Mouse (Mus musculus): ENCODE measurements around the gene Mia2. TPM values are rescaled to one million over a fixed set of nuclear protein-coding genes. Genes with fewer than 3 reads are reported as not detected.

Mia2 gene
- polyA plus RNA-seq, 1 experiment from 2014 or later = 47.8 TPM

DNA sequence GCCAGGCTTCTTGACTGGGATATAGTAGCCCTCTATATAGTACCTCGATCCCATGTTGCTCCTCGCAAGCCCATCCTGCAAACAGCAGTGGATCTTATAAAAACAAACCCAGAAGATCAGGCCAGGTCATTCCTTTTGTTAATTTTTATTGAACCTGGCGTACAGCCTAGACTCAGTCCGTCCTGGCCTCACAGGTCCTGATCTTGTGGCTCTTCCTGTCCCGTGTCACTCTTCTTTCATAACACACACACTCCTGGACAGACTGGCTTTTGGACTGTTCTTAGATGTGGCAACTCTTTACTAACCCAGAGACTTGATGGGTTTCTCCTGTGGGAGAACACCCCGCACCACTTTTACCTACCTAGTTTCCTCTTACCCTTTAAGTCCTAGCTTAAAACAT, 10.3 kb downstream of the Mia2 start:
- no peak overlapping the region for H3K4me2 ChIP-seq
- ATAC-seq (ENCODE audit: low read depth) (peak; percentile 74), DNase-seq (no peak)
- H3K36me3 ChIP-seq = no peaks in the 10 kb centered on the region
- H3K9me3 ChIP-seq (replicated peaks) = no peaks in the 10 kb centered on the region
- no peak overlapping the region; the same call in 1 of the 2 replicates for H3K27ac ChIP-seq
- no peaks in the 10 kb centered on the region for H3K27me3 ChIP-seq
- WGBS (ENCODE audit: insufficient replicate concordance) = 66% methylated on average over 6 of the region's 6 CpGs
- 0 out of 2 replicates have a peak, but pooled peaks cover 5% of the 10 kb centered on the region for H3K4me1 ChIP-seq (replicated peaks)
- H3K9ac ChIP-seq = no peak overlapping the region
- H3K4me3 ChIP-seq (replicated peaks) = no peak overlapping the region

GRCm38 (mm10) chr12:59106491-59106890, 10.9 kb downstream of the Mia2 start:
- no peak for ATAC-seq (ENCODE audit: low read depth)
- H3K4me1 ChIP-seq (replicated peaks) = 0 out of 2 replicates have a peak, but pooled peaks cover 5% of the 10 kb centered on the region
- no peaks in the 10 kb centered on the region for H3K9me3 ChIP-seq (replicated peaks)
- H3K27me3 ChIP-seq = no peaks in the 10 kb centered on the region
- no peak overlapping the region for H3K9ac ChIP-seq
- H3K36me3 ChIP-seq = no peaks in the 10 kb centered on the region
- H3K4me3 ChIP-seq (replicated peaks) = no peak overlapping the region
- 80% methylated on average over 5 of the region's 5 CpGs for WGBS (ENCODE audit: insufficient replicate concordance)
- DNase-seq = no peak
- H3K27ac ChIP-seq = no peak overlapping the region
- H3K4me2 ChIP-seq = no peak overlapping the region

DNA sequence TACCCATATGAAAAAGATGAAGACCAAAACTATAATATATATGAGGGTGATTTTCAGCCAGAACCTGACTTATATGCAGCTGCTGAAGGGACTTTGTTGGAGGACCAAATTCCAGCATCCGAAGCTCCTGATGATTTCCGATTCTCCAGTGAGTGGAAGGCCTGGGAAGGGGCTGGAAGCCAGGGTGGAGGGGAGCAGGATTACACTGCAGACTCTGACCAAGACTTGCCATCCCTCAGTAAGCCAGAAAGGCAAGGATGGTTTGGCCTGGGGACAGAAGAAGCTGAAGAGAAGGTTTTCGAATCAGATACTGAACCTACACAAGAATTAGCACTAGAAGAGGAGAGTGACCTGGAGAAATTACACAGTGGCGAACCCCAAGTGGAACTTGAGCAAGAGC, 12.3 kb downstream of the Mia2 start:
- Histone ChIP-seq H3K9me3 (replicated peaks) (no peaks in the 10 kb centered on the region), H3K4me2 (no peak overlapping the region), H3K27ac (no peak overlapping the region), H3K9ac (no peak overlapping the region), H3K4me1 (replicated peaks) (0 out of 2 replicates have a peak, but pooled peaks cover 5% of the 10 kb centered on the region), H3K4me3 (replicated peaks) (no peak overlapping the region), H3K27me3 (no peaks in the 10 kb centered on the region), H3K36me3 (no peaks in the 10 kb centered on the region)
- WGBS (ENCODE audit: insufficient replicate concordance) = 63% methylated on average over 4 of the region's 4 CpGs
- DNase-seq (no peak), ATAC-seq (ENCODE audit: low read depth) (no peak)

DNA sequence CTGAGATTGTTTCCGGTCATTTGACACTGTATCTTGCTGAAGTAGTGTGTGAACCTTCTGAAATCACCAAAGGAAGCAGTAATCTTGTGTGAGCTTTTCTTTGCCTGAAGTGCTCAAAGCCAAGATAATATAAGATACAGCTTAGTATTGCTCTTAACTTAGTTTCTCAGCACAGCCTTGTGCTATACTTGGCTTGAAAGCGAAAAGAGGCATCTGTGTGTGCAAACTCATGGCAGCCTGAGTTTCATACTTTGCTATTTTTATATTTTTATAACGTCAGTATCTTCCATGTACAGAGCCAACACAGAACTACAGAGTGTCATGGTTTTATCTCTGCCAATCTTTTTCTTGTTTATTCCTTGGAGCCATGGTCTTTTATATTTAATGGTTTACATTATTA, 21.6 kb downstream of the Mia2 start:
- Histone ChIP-seq H3K9ac (no peak overlapping the region), H3K4me1 (replicated peaks) (no peaks in the 10 kb centered on the region), H3K36me3 (no peaks in the 10 kb centered on the region), H3K9me3 (replicated peaks) (no peaks in the 10 kb centered on the region), H3K27ac (no peak overlapping the region), H3K4me3 (replicated peaks) (no peak overlapping the region), H3K4me2 (no peak overlapping the region), H3K27me3 (no peaks in the 10 kb centered on the region)
- ATAC-seq (ENCODE audit: low read depth) (no peak), DNase-seq (no peak)
- WGBS (ENCODE audit: insufficient replicate concordance) = 61% methylated on average over 3 of the region's 3 CpGs

DNA sequence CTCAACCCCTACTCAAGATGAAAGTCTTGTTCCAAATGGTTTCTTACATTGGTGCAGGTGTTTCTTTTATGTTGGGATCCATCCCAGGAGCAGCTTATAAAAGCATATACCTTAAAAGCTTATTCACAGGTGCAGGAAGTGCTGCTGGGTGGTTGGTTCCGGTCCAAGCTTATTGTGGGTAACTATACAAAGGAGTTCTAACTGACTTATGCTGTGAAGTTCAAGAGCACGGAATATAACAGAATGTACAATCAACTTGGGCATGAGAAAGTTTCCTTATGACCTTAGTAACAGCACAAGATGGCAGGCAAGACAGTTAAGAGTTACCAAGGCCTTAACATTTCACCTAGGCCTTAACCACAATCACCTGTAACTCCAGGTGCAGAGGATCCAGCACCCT, 29.8 kb downstream of the Mia2 start:
- DNase-seq (no peak), ATAC-seq (ENCODE audit: low read depth) (no peak)
- H3K27ac ChIP-seq = no peak overlapping the region
- no peaks in the 10 kb centered on the region for H3K9me3 ChIP-seq (replicated peaks)
- H3K27me3 ChIP-seq = no peaks in the 10 kb centered on the region
- no peaks in the 10 kb centered on the region for H3K36me3 ChIP-seq
- no peak overlapping the region for H3K9ac ChIP-seq
- H3K4me1 ChIP-seq (replicated peaks) = peaks cover 15% of the 10 kb centered on the region
- 76% methylated on average over 2 of the region's 2 CpGs for WGBS (ENCODE audit: insufficient replicate concordance)
- H3K4me3 ChIP-seq (replicated peaks) = no peak overlapping the region
- H3K4me2 ChIP-seq = no peak overlapping the region

DNA sequence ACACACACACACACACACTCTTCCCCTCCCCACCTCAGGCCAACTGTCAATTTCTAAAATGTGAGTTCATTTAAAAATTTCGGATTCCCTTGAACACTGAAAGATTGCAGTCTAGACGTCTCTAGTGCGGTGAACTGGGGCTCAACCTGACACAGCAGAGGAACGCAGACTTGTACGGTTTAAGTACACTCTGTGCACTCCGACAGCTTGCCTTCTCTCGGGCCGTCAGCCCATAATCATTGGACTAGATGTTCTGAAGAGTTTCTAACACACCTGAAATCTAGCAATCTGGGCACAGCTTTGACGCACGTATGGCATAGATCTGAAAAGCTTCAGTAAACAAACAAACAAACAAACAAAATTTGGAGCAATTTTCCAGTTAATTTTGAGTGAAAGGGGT, 32.9 kb downstream of the Mia2 start:
- Histone ChIP-seq H3K4me2 (no peak overlapping the region), H3K36me3 (no peaks in the 10 kb centered on the region), H3K27me3 (no peaks in the 10 kb centered on the region), H3K9ac (no peak overlapping the region), H3K27ac (no peak overlapping the region), H3K9me3 (replicated peaks) (no peaks in the 10 kb centered on the region), H3K4me3 (replicated peaks) (no peak overlapping the region), H3K4me1 (replicated peaks) (peaks cover 35% of the 10 kb centered on the region)
- WGBS (ENCODE audit: insufficient replicate concordance) = 79% methylated on average over 10 of the region's 10 CpGs
- DNase-seq (no peak), ATAC-seq (ENCODE audit: low read depth) (no peak)

- Histone ChIP-seq H3K27ac (no peak overlapping the region), H3K27me3 (no peaks in the 10 kb centered on the region), H3K4me3 (replicated peaks) (no peak overlapping the region), H3K9me3 (replicated peaks) (no peaks in the 10 kb centered on the region), H3K4me1 (replicated peaks) (peaks cover 40% of the 10 kb centered on the region), H3K4me2 (0 out of 2 replicates have a peak overlapping the region, but pooled peaks have one; percentile 2), H3K9ac (no peak overlapping the region), H3K36me3 (no peaks in the 10 kb centered on the region)
- DNase-seq = no peak
- WGBS (ENCODE audit: insufficient replicate concordance) = 55% methylated on average over 7 of the region's 7 CpGs
- no peak for ATAC-seq (ENCODE audit: low read depth)
Observed at GRCm38 (mm10) chr12:59129038-59129437, 33.4 kb downstream of the Mia2 start.

- Histone ChIP-seq H3K27ac (peak overlapping the region; percentile 58), H3K27me3 (no peaks in the 10 kb centered on the region), H3K36me3 (no peaks in the 10 kb centered on the region), H3K9me3 (replicated peaks) (no peaks in the 10 kb centered on the region), H3K4me1 (replicated peaks) (peaks cover 45% of the 10 kb centered on the region), H3K4me3 (replicated peaks) (peak overlapping the region; percentile 32), H3K4me2 (peak overlapping the region; percentile 39), H3K9ac (no peak overlapping the region)
- ATAC-seq (ENCODE audit: low read depth) (no peak), DNase-seq (no peak)
- 42% methylated on average over 6 of the region's 6 CpGs for WGBS (ENCODE audit: insufficient replicate concordance)
Observed at GRCm38 (mm10) chr12:59129592-59129991, 34.0 kb downstream of the Mia2 start.

DNA sequence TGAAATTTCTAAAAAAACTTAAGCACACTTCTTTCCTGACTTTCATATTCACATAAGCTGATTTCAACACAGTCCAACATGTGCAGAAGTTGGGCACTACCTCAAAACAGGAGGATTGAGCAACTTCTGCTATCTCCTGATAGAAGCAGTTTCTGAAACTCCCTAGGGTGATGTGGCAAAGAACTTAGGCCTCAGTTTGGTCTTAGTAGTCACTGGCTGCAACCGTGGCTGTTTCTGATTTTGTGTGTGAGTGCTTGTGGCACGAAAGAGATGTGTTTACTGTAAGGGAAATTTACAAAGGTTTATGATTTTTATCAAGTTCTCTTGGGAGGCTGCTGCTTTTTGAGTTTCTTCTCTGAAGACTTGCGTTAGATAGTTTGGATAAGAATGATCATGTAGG, 34.6 kb downstream of the Mia2 start:
- ATAC-seq (ENCODE audit: low read depth) (no peak), DNase-seq (peak; percentile 29)
- 7% methylated on average over 3 of the region's 3 CpGs for WGBS (ENCODE audit: insufficient replicate concordance)

GRCm38 (mm10) chr12:59130651-59131577, 35.3 kb downstream of the Mia2 start:
- H3K27ac ChIP-seq = peak overlapping the region; percentile 90
- peak overlapping the region; percentile 91 for H3K4me3 ChIP-seq (replicated peaks)
- peaks cover 59% of the 10 kb centered on the region for H3K4me1 ChIP-seq (replicated peaks)
- ATAC-seq (ENCODE audit: low read depth) = peak; percentile 88
- peak; percentile 92 for DNase-seq
- H3K27me3 ChIP-seq = no peaks in the 10 kb centered on the region
- no peaks in the 10 kb centered on the region for H3K9me3 ChIP-seq (replicated peaks)
- H3K9ac ChIP-seq = peak overlapping the region; percentile 94
- WGBS (ENCODE audit: insufficient replicate concordance) = under 1% methylated on average over 99 of the region's 100 CpGs
- H3K36me3 ChIP-seq = no peaks in the 10 kb centered on the region
- peak overlapping the region; percentile 99 for H3K4me2 ChIP-seq

More for the DNA sequence above, 34.6 kb downstream of the Mia2 start:
- H3K27me3 ChIP-seq = no peaks in the 10 kb centered on the region
- no peaks in the 10 kb centered on the region for H3K9me3 ChIP-seq (replicated peaks)
- peak overlapping the region; percentile 99 for H3K4me2 ChIP-seq
- H3K4me3 ChIP-seq (replicated peaks) = peak overlapping the region; percentile 91
- peak overlapping the region; percentile 90 for H3K27ac ChIP-seq
- no peaks in the 10 kb centered on the region for H3K36me3 ChIP-seq
- peak overlapping the region; percentile 94 for H3K9ac ChIP-seq
- H3K4me1 ChIP-seq (replicated peaks) = peaks cover 52% of the 10 kb centered on the region

DNA sequence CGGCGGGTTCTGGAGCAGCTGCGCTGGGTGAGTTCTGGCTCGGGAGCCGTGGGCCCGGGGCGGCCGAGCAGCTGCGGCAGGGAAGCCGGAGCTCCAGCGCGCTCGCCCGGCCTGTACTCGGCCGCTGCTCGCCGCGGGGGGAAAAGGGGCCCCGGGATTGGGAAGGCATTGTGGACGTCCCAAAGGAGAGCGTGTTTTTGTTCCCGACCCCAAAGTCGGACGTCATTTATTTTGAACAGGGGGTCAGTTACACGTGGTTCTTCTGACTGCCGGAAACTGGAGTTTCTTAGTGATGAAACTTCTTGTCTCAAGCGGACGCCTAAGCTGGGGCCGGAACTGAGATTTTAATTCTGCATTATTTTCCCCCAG, 36.0 kb downstream of the Mia2 start:
- Histone ChIP-seq H3K4me2 (peak overlapping the region; percentile 99), H3K36me3 (0 out of 2 replicates have a peak, but pooled peaks cover 3% of the 10 kb centered on the region), H3K9me3 (replicated peaks) (no peaks in the 10 kb centered on the region), H3K27me3 (no peaks in the 10 kb centered on the region), H3K4me3 (replicated peaks) (peak overlapping the region; percentile 91), H3K27ac (peak overlapping the region; percentile 90), H3K9ac (peak overlapping the region; percentile 94), H3K4me1 (replicated peaks) (peaks cover 65% of the 10 kb centered on the region)
- under 1% methylated on average over 30 of the region's 30 CpGs for WGBS (ENCODE audit: insufficient replicate concordance)
- ATAC-seq (ENCODE audit: low read depth) = peak; percentile 1; the same call in 1 of the 2 replicates
- DNase-seq = no peak

All from liver, embryonic 13.5 days (tissue).